8 mouse cellular contexts compared by ENCODE assay signal in the genomic region with DNA sequence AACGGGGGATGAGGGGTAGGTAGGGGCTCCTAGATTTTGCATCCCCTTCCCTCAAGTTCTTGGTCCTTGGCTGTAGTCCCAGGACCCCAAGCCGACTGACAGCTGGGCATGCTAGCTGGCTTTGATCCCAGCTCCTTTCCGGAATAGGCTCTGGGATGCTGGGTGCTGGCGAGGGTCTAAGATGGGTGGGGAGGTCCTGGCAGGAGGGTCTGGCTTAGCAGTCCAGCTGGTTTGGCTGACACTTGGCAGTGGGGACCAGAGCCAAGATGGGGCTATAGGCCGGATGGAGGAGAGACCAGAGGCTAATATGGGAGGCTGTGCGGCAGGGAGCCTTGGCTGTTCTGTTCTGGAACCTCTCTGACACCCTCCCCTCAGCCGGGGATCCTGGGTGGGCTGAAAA. TPM values are rescaled to one million over a fixed set of nuclear protein-coding genes. Genes with fewer than 3 reads are reported as not detected.
DNase-seq lines count a peak whose midpoint lies in the region; TF ChIP-seq lines count a peak whose summit lies in the region.

No protein-coding gene starts in this region.

- no peak for TF ChIP-seq CTCF in gastrocnemius, adult 2 months (IDR thresholded peaks at IDR 0.05)

- no peak overlapping the region for H3K4me3 ChIP-seq in gastrocnemius, adult 2 months

- peak overlapping the region; percentile 51; the same call in 1 of the 2 replicates for H3K27ac ChIP-seq in gastrocnemius, adult 2 months

- intact Hi-C loops in gastrocnemius, adult 2 months (cut with DNase I) = loop anchor here (2.0 kb wide), 1 partner anchor 39 kb away; no protein-coding TSS in a partner anchor

- DNase-seq in gastrocnemius, adult 2 months = peak; percentile 36
- no peak for DNase-seq in gastrocnemius, adult 18-20 months (ENCODE audit: low spot score)
- DNase-seq in thymus, postnatal 25 days = peak; percentile 13
- DNase-seq in thymus, postnatal 4 days = no peak
- DNase-seq in lung, postnatal 10 days = peak; percentile 65
- no peak for DNase-seq in layer of hippocampus, adult 11-12 months (ENCODE audit: low spot score)
- DNase-seq in gastrocnemius, adult 8-10 months (ENCODE audit: low spot score in 2 of 2) = no peak
- DNase-seq in thymus, adult 18-20 months = no peak

RNA-seq across cellular contexts. Expression of gene Akna, which starts 5.1 kb away (rescaled TPM):
- 1 to 10 TPM in 1 of 2 experiments, under 1 TPM in 1; 0.97 to 1.8 TPM for total RNA-seq in gastrocnemius, adult 2 months (2021)
- 1 to 10 TPM in 1 of 2 experiments, under 1 TPM in 1; 0.82 to 1.5 TPM for total RNA-seq in gastrocnemius, adult 18-20 months (2021)
- 1 to 10 TPM in 2 of 4 experiments, under 1 TPM in 2; 0.68 to 1.4 (median 0.96) TPM for total RNA-seq in gastrocnemius, adult 8-10 months (2022)

RNA-seq across cellular contexts. Expression of gene Orm2, which starts 46.0 kb away (rescaled TPM):
- not detected for total RNA-seq in gastrocnemius, adult 2 months (2021)
- under 1 TPM in 1 of 2 experiments, not detected in 1; 0.47 TPM for total RNA-seq in gastrocnemius, adult 18-20 months (2021)
- total RNA-seq in gastrocnemius, adult 8-10 months (2022) = 1 to 10 TPM in 1 of 4 experiments, not detected in 3; 1.3 TPM

RNA-seq across cellular contexts. Expression of gene Orm3, which starts 52.3 kb away (rescaled TPM):
- not detected for total RNA-seq in gastrocnemius, adult 2 months (2021)
- total RNA-seq in gastrocnemius, adult 18-20 months (2021) = not detected
- not detected for total RNA-seq in gastrocnemius, adult 8-10 months (2022)

Comparison
In these comparisons a context has a peak if more than half of its experiments do, and no peak if none do; other contexts are left out.
1. DNase-seq: peak in gastrocnemius, adult 2 months (single experiment), thymus, postnatal 25 days (single experiment) and lung, postnatal 10 days (single experiment); none in gastrocnemius, adult 18-20 months (single experiment), thymus, postnatal 4 days (single experiment), layer of hippocampus, adult 11-12 months (single experiment), gastrocnemius, adult 8-10 months (0 of 2) and thymus, adult 18-20 months (0 of 2).